Mouse (Mus musculus) bone marrow macrophage, adult 2 months (primary cell): ENCODE results near the gene Cryba4.

Experiments
- CTCF ChIP-seq: IDR thresholded peaks from 2 replicates; pipeline ENCODE4 v1.5.1; 2012; ENCODE audit warnings: low read depth, mild to moderate bottlenecking, low read length, moderate library complexity
- POLR2A ChIP-seq: IDR thresholded peaks from 2 replicates; pipeline ENCODE4 v1.6.1; 2012; ENCODE audit warnings: mild to moderate bottlenecking, low read depth, low read length, borderline replicate concordance

DNA sequence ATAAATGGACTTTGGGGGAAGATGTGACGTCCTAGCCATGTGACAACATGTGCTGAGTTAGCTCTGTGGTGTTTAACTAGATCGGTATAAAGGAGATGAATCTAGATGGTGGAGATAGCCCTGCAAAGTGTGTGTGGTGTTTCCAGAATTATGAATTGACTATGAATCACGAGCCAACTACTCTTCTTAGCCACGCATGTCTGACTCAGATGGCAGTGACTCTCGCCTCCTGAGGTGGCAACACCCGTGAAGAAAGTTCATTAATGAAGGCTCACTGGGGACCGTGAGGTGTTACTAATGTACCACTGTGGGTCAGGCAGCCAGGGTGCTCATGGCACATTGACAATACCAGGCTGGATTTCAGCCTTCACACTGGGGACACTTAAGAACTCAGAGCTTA, 11.8 kb upstream of the Cryba4 start:
- TF ChIP-seq CTCF (no peak), POLR2A (no peak)
